Mouse (Mus musculus): ENCODE results near the gene Gm45140. TPM values are rescaled to one million over a fixed set of nuclear protein-coding genes. Genes with fewer than 3 reads are reported as not detected.

Gm45140 gene
- polyA plus RNA-seq, 1 experiment from 2014 or later = 3.6 TPM

GRCm38 (mm10) chr6:87809144-87809543 lies 26.5 kb downstream of the Gm45140 start:
- Histone ChIP-seq H3K36me3 (ENCODE audit: control insufficient read depth, insufficient read depth, low read length) (peaks cover 11% of the 10 kb centered on the region), H3K4me1 (ENCODE audit: control insufficient read depth, insufficient read depth, low read length) (peaks cover 15% of the 10 kb centered on the region), H3K4me2 (ENCODE audit: low read depth, low read length) (0 out of 2 replicates have a peak overlapping the region, but pooled peaks have one; percentile 91), H3K9me3 (ENCODE audit: control insufficient read depth, low read length) (no peaks in the 10 kb centered on the region), H3K27ac (replicated peaks; ENCODE audit: low read depth, low read length) (no peak overlapping the region), H3K27me3 (replicated peaks; ENCODE audit: control insufficient read depth, insufficient read depth, low read length) (no peaks in the 10 kb centered on the region), H3K4me3 (ENCODE audit: low read depth, low read length) (no peak overlapping the region), H3K9ac (ENCODE audit: low read depth, low read length) (no peak overlapping the region)
- WGBS = 88% methylated on average over 2 of the region's 2 CpGs
- DNase-seq (ENCODE audit: low spot score) (no peak), ATAC-seq (ENCODE audit: low read depth) (no peak)

GRCm38 (mm10) chr6:87808521-87808920 lies 27.1 kb downstream of the Gm45140 start:
- H3K36me3 ChIP-seq (ENCODE audit: control insufficient read depth, insufficient read depth, low read length) = peaks cover 6% of the 10 kb centered on the region
- H3K27ac ChIP-seq (replicated peaks; ENCODE audit: low read depth, low read length) = no peak overlapping the region
- no peak overlapping the region for H3K4me3 ChIP-seq (ENCODE audit: low read depth, low read length)
- H3K9me3 ChIP-seq (ENCODE audit: control insufficient read depth, low read length) = no peaks in the 10 kb centered on the region
- WGBS = 72% methylated on average over 3 of the region's 3 CpGs
- peaks cover 15% of the 10 kb centered on the region for H3K4me1 ChIP-seq (ENCODE audit: control insufficient read depth, insufficient read depth, low read length)
- H3K4me2 ChIP-seq (ENCODE audit: low read depth, low read length) = no peak overlapping the region
- no peak overlapping the region for H3K9ac ChIP-seq (ENCODE audit: low read depth, low read length)
- no peaks in the 10 kb centered on the region for H3K27me3 ChIP-seq (replicated peaks; ENCODE audit: control insufficient read depth, insufficient read depth, low read length)
- ATAC-seq (ENCODE audit: low read depth) (no peak), DNase-seq (ENCODE audit: low spot score) (no peak)

GRCm38 (mm10) chr6:87807735-87808440 lies 27.7 kb downstream of the Gm45140 start:
- no peak overlapping the region for H3K4me3 ChIP-seq (ENCODE audit: low read depth, low read length)
- no peak for ATAC-seq (ENCODE audit: low read depth)
- H3K4me2 ChIP-seq (ENCODE audit: low read depth, low read length) = no peak overlapping the region
- H3K4me1 ChIP-seq (ENCODE audit: control insufficient read depth, insufficient read depth, low read length) = peaks cover 15% of the 10 kb centered on the region
- WGBS = 81% methylated on average over 4 of the region's 4 CpGs
- no peaks in the 10 kb centered on the region for H3K27me3 ChIP-seq (replicated peaks; ENCODE audit: control insufficient read depth, insufficient read depth, low read length)
- H3K36me3 ChIP-seq (ENCODE audit: control insufficient read depth, insufficient read depth, low read length) = peaks cover 3% of the 10 kb centered on the region
- H3K27ac ChIP-seq (replicated peaks; ENCODE audit: low read depth, low read length) = no peak overlapping the region
- DNase-seq (ENCODE audit: low spot score) = no peak
- H3K9ac ChIP-seq (ENCODE audit: low read depth, low read length) = no peak overlapping the region
- no peaks in the 10 kb centered on the region for H3K9me3 ChIP-seq (ENCODE audit: control insufficient read depth, low read length)

- no peak overlapping the region for H3K4me2 ChIP-seq (ENCODE audit: low read depth, low read length)
- no peak for ATAC-seq (ENCODE audit: low read depth)
- peaks cover 3% of the 10 kb centered on the region for H3K36me3 ChIP-seq (ENCODE audit: control insufficient read depth, insufficient read depth, low read length)
- no peak for DNase-seq (ENCODE audit: low spot score)
- H3K9ac ChIP-seq (ENCODE audit: low read depth, low read length) = no peak overlapping the region
- WGBS = 53% methylated on average over 2 of the region's 2 CpGs
- H3K9me3 ChIP-seq (ENCODE audit: control insufficient read depth, low read length) = no peaks in the 10 kb centered on the region
- peaks cover 9% of the 10 kb centered on the region; the same call in 1 of the 2 replicates for H3K4me1 ChIP-seq (ENCODE audit: control insufficient read depth, insufficient read depth, low read length)
- no peak overlapping the region for H3K27ac ChIP-seq (replicated peaks; ENCODE audit: low read depth, low read length)
- no peaks in the 10 kb centered on the region for H3K27me3 ChIP-seq (replicated peaks; ENCODE audit: control insufficient read depth, insufficient read depth, low read length)
- no peak overlapping the region for H3K4me3 ChIP-seq (ENCODE audit: low read depth, low read length)
These were observed 28.7 kb downstream of the Gm45140 start for GRCm38 (mm10) chr6:87806857-87807256.

GRCm38 (mm10) chr6:87806028-87806427 lies 29.6 kb downstream of the Gm45140 start:
- ATAC-seq (ENCODE audit: low read depth) (no peak), DNase-seq (ENCODE audit: low spot score) (no peak)
- Histone ChIP-seq H3K36me3 (ENCODE audit: control insufficient read depth, insufficient read depth, low read length) (peaks cover 3% of the 10 kb centered on the region), H3K27me3 (replicated peaks; ENCODE audit: control insufficient read depth, insufficient read depth, low read length) (no peaks in the 10 kb centered on the region), H3K9ac (ENCODE audit: low read depth, low read length) (no peak overlapping the region), H3K4me1 (ENCODE audit: control insufficient read depth, insufficient read depth, low read length) (peaks cover 9% of the 10 kb centered on the region; the same call in 1 of the 2 replicates), H3K9me3 (ENCODE audit: control insufficient read depth, low read length) (no peaks in the 10 kb centered on the region), H3K4me3 (ENCODE audit: low read depth, low read length) (no peak overlapping the region), H3K27ac (replicated peaks; ENCODE audit: low read depth, low read length) (no peak overlapping the region), H3K4me2 (ENCODE audit: low read depth, low read length) (no peak overlapping the region)
- WGBS = 78% methylated on average over 2 of the region's 2 CpGs

- DNase-seq (ENCODE audit: low spot score) = no peak
- H3K27ac ChIP-seq (replicated peaks; ENCODE audit: low read depth, low read length) = no peak overlapping the region
- peaks cover 9% of the 10 kb centered on the region; the same call in 1 of the 2 replicates for H3K4me1 ChIP-seq (ENCODE audit: control insufficient read depth, insufficient read depth, low read length)
- ATAC-seq (ENCODE audit: low read depth) = no peak
- peaks cover 3% of the 10 kb centered on the region for H3K36me3 ChIP-seq (ENCODE audit: control insufficient read depth, insufficient read depth, low read length)
- WGBS = 88% methylated on average over 7 of the region's 7 CpGs
- H3K9me3 ChIP-seq (ENCODE audit: control insufficient read depth, low read length) = no peaks in the 10 kb centered on the region
- no peaks in the 10 kb centered on the region for H3K27me3 ChIP-seq (replicated peaks; ENCODE audit: control insufficient read depth, insufficient read depth, low read length)
- H3K9ac ChIP-seq (ENCODE audit: low read depth, low read length) = no peak overlapping the region
- H3K4me2 ChIP-seq (ENCODE audit: low read depth, low read length) = no peak overlapping the region
- no peak overlapping the region for H3K4me3 ChIP-seq (ENCODE audit: low read depth, low read length)
These were observed 30.1 kb downstream of the Gm45140 start for GRCm38 (mm10) chr6:87805448-87805847.

- no peak for DNase-seq (ENCODE audit: low spot score)
- ATAC-seq (ENCODE audit: low read depth) = no peak
These were observed 30.7 kb downstream of the Gm45140 start for GRCm38 (mm10) chr6:87804886-87805285.

GRCm38 (mm10) chr6:87804036-87804435 lies 31.6 kb downstream of the Gm45140 start:
- DNase-seq (ENCODE audit: low spot score) = no peak
- Histone ChIP-seq H3K27ac (replicated peaks; ENCODE audit: low read depth, low read length) (no peak overlapping the region), H3K4me3 (ENCODE audit: low read depth, low read length) (no peak overlapping the region), H3K36me3 (ENCODE audit: control insufficient read depth, insufficient read depth, low read length) (peaks cover 3% of the 10 kb centered on the region), H3K27me3 (replicated peaks; ENCODE audit: control insufficient read depth, insufficient read depth, low read length) (no peaks in the 10 kb centered on the region), H3K4me2 (ENCODE audit: low read depth, low read length) (no peak overlapping the region), H3K9ac (ENCODE audit: low read depth, low read length) (no peak overlapping the region), H3K4me1 (ENCODE audit: control insufficient read depth, insufficient read depth, low read length) (no peaks in the 10 kb centered on the region), H3K9me3 (ENCODE audit: control insufficient read depth, low read length) (no peaks in the 10 kb centered on the region)
- no peak for ATAC-seq (ENCODE audit: low read depth)
- 58% methylated on average over 1 of the region's 1 CpGs for WGBS

More at GRCm38 (mm10) chr6:87804886-87805285, 30.7 kb downstream of the Gm45140 start:
- Histone ChIP-seq H3K4me3 (ENCODE audit: low read depth, low read length) (no peak overlapping the region), H3K27me3 (replicated peaks; ENCODE audit: control insufficient read depth, insufficient read depth, low read length) (no peaks in the 10 kb centered on the region), H3K36me3 (ENCODE audit: control insufficient read depth, insufficient read depth, low read length) (peaks cover 3% of the 10 kb centered on the region), H3K4me1 (ENCODE audit: control insufficient read depth, insufficient read depth, low read length) (peaks cover 4% of the 10 kb centered on the region; the same call in 1 of the 2 replicates), H3K27ac (replicated peaks; ENCODE audit: low read depth, low read length) (no peak overlapping the region), H3K4me2 (ENCODE audit: low read depth, low read length) (no peak overlapping the region), H3K9ac (ENCODE audit: low read depth, low read length) (no peak overlapping the region), H3K9me3 (ENCODE audit: control insufficient read depth, low read length) (no peaks in the 10 kb centered on the region)
- 82% methylated on average over 7 of the region's 7 CpGs for WGBS

- WGBS = 72% methylated on average over 6 of the region's 7 CpGs
- Histone ChIP-seq H3K27ac (replicated peaks; ENCODE audit: low read depth, low read length) (no peak overlapping the region), H3K9me3 (ENCODE audit: control insufficient read depth, low read length) (no peaks in the 10 kb centered on the region), H3K4me3 (ENCODE audit: low read depth, low read length) (no peak overlapping the region), H3K27me3 (replicated peaks; ENCODE audit: control insufficient read depth, insufficient read depth, low read length) (no peaks in the 10 kb centered on the region), H3K9ac (ENCODE audit: low read depth, low read length) (no peak overlapping the region), H3K36me3 (ENCODE audit: control insufficient read depth, insufficient read depth, low read length) (no peaks in the 10 kb centered on the region; the same call in 1 of the 2 replicates), H3K4me2 (ENCODE audit: low read depth, low read length) (no peak overlapping the region), H3K4me1 (ENCODE audit: control insufficient read depth, insufficient read depth, low read length) (no peaks in the 10 kb centered on the region)
- DNase-seq (ENCODE audit: low spot score) (no peak), ATAC-seq (ENCODE audit: low read depth) (no peak)
These were observed 33.1 kb downstream of the Gm45140 start for GRCm38 (mm10) chr6:87802462-87802861.
